Mouse (Mus musculus) forebrain, embryonic 15.5 days (tissue): ENCODE data around the gene Pick1. TPM values are rescaled to one million over a fixed set of nuclear protein-coding genes. Genes with fewer than 3 reads are reported as not detected.

Source experiments
- ATAC-seq: fragments of 200-750 bp; cut with Nextera tagmentation; replicated peaks from 2 replicates; pipeline ENCODE4 v1.8.0; 2017; ENCODE audit warnings: mild to moderate bottlenecking, moderate TSS enrichment, moderate library complexity
- H3K27ac ChIP-seq: fragments of 300-500 bp; sonication (generic); replicated peaks from 2 replicates; pipeline ENCODE4 v1.5.1; 2015; ENCODE audit warnings: mild to moderate bottlenecking, inconsistent platforms
- H3K27me3 ChIP-seq: fragments of 300-500 bp; sonication (generic); 2 replicates; pipeline ENCODE4 v1.6.1; 2015; ENCODE audit warnings: inconsistent platforms
- H3K36me3 ChIP-seq: fragments of 300-500 bp; sonication (generic); 2 replicates; pipeline ENCODE4 v1.6.1; 2015; ENCODE audit warnings: mild to moderate bottlenecking, inconsistent platforms
- H3K4me1 ChIP-seq: fragments of 300-500 bp; sonication (generic); 2 replicates; pipeline ENCODE4 v1.6.1; 2015; ENCODE audit warnings: inconsistent platforms
- H3K4me2 ChIP-seq: fragments of 300-500 bp; sonication (generic); replicated peaks from 2 replicates; pipeline ENCODE4 v1.6.1; 2015; ENCODE audit warnings: mild to moderate bottlenecking, inconsistent platforms
- H3K4me3 ChIP-seq: fragments of 300-500 bp; sonication (generic); 2 replicates; pipeline ENCODE4 v1.5.1; 2015; ENCODE audit warnings: mild to moderate bottlenecking, inconsistent platforms
- H3K9ac ChIP-seq: fragments of 300-500 bp; sonication (generic); replicated peaks from 2 replicates; pipeline ENCODE4 v1.6.1; 2015; ENCODE audit warnings: mild to moderate bottlenecking, inconsistent platforms
- H3K9me3 ChIP-seq: fragments of 300-500 bp; sonication (generic); 2 replicates; pipeline ENCODE4 v1.6.1; 2016; ENCODE audit warnings: inconsistent platforms
- WGBS: fragments of 180-500 bp; shearing (Covaris S2); methylation state at CpG from one replicate; pipeline ENCODE4 v1.1.7; 2015; ENCODE audit warnings: mixed read lengths; 5-methylcytosine and 5-hydroxymethylcytosine counted together
- polyA plus RNA-seq: library from polyadenylated mRNA; unstranded; fragments of >200 nt; fragmentation: Nextera tagmentation; extraction: Ambion mirVana; gene quantifications from 2 replicates; pipeline ENCODE4 v1.2.1, GENCODE M21; 2015

Gene Pick1
- polyA plus RNA-seq, 1 experiment from 2014 or later, result 78.5 TPM

DNA sequence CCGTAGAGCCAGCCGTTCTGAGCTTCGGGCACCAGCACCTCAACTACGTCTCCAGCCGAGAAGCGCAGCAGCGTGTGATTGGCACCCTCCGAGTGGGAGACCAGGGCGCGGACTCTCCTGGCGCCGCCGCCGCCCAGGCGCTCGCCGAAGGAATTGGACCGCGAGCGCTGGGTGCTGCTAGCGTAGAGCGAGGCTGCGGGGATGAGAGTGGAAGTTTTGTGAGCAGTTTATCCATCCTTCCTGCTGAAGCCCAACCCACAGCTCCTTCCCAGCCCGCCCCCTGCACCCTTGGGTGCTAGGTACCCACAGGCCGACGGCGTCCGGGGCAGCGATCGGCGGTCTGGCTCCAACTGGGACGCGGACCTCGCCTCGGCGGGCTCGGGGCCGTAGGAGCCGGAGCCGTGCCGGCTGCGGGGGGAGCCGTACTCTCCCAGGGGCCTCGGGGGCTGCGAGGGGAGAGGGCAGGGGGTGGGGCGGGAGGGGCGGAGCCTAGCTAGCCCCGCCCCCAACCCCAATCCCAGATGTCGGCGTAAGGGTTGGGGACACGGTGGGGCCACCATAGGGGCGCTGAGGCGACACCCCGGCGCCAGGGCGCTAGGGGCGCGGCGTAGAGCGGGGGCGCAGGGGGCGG, 32.2 kb downstream of the Pick1 start:
- Histone ChIP-seq H3K4me3 (peak overlapping the region; percentile 68), H3K27ac (no peak overlapping the region), H3K9ac (peak overlapping the region; percentile 67), H3K9me3 (no peaks in the 10 kb centered on the region), H3K4me1 (peaks cover 18% of the 10 kb centered on the region), H3K36me3 (no peaks in the 10 kb centered on the region), H3K27me3 (peaks cover 27% of the 10 kb centered on the region), H3K4me2 (peak overlapping the region; percentile 100)
- ATAC-seq, result peak; percentile 80
- WGBS, result 1% methylated on average over 55 of the region's 62 CpGs

DNA sequence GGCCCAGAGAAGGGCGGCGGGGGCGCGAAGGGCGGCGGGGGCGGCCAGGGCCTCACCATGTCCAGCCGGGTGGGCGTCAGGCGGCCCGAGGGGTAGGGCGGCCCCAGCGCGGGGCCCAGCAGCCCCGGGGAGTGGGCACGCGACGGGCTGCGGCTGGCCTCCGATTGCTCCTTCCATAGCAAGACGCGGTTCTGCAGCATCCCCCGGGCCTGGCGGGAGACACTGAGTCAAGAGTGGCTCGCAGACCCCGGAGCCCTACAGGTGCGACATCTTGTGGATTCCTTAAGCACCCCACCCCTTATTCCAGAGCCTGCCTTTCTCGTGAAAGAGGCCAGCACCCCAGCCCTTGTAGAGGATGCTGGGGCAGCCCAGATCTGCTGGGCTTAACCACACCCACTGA, 32.8 kb downstream of the Pick1 start:
- Histone ChIP-seq H3K4me2 (peak overlapping the region; percentile 100), H3K36me3 (no peaks in the 10 kb centered on the region), H3K27me3 (peaks cover 27% of the 10 kb centered on the region), H3K27ac (no peak overlapping the region), H3K9me3 (no peaks in the 10 kb centered on the region), H3K4me1 (peaks cover 18% of the 10 kb centered on the region), H3K9ac (peak overlapping the region; percentile 67), H3K4me3 (peak overlapping the region; percentile 68)
- peak; percentile 66 for ATAC-seq
- WGBS, result 0% methylated on average over 22 of the region's 28 CpGs

DNA sequence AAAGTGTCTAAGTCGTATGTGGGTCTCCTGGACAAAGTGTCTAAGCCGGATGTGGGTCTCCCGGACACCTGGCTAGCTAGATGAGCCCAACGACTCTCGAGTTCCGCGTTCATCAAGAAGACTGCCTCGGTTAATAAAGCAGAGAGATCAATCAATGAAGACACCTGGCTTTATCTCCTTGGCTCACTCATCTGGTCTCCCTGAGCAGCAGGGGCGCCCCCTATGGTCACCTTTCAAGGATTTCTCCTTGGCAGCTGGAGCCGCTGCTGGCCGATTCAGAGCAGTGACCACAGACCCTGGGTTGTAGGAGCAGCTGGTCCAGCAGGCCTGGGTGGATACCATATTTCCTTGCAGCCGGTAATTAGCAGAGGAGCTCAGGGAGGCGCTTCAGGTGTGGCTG, 33.4 kb downstream of the Pick1 start:
- Histone ChIP-seq H3K36me3 (no peaks in the 10 kb centered on the region), H3K27ac (no peak overlapping the region), H3K9me3 (no peaks in the 10 kb centered on the region), H3K27me3 (peaks cover 27% of the 10 kb centered on the region), H3K4me1 (peaks cover 18% of the 10 kb centered on the region), H3K4me3 (peak overlapping the region; percentile 68; the same call in 1 of the 2 replicates), H3K4me2 (peak overlapping the region; percentile 100), H3K9ac (no peak overlapping the region)
- WGBS, result 21% methylated on average over 13 of the region's 13 CpGs
- ATAC-seq, result no peak

DNA sequence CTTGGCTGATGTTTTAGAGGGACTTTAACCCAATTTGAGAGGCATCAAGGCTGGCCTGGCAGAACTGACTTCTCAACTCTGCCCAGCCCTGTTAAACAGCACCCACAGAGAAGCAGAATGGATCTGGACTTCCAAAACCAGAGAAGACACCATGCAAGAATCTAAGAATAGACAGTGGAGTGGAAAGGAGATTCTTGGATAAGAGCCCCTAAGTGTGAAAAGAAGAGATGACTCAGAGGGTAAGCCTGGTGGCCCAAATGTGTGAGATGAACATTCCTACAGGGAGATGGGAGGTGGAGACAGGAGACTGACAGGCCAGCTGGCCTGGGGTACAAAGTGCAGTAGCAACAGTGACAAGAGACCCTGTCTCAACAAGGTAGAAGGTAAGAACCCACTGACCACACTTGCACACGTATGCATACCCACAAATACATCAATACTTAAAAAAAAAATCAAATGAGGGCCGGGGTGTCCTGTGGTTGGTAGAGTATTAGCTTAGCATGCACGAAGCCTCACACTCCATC, 33.9 kb downstream of the Pick1 start:
- H3K27me3 ChIP-seq, result peaks cover 27% of the 10 kb centered on the region
- 95% methylated on average over 3 of the region's 3 CpGs for WGBS
- no peak overlapping the region for H3K4me2 ChIP-seq

DNA sequence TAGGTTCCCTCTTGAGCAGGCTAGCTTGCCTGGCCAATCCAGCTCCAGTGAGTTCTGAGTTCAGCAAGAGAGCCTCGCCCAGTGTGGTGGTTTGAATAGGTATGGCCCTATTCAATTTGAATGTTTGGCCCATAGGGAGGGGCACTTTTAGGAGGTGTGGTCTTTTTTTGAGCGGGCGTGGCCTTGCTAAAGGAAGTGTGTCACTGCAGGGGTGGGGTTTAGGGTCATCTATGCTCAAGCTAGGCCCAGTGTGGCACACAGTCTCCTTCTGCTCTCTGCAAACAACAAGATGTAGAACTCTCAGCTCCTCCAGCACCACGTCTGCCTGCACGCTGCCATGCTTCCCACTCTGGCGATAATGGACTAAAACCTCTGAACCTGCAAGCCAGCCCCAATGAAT, 34.8 kb downstream of the Pick1 start:
- WGBS, result 91% methylated on average over 6 of the region's 6 CpGs

More for the DNA sequence above, 33.9 kb downstream of the Pick1 start:
- Histone ChIP-seq H3K36me3 (no peaks in the 10 kb centered on the region), H3K4me1 (peaks cover 18% of the 10 kb centered on the region), H3K9ac (no peak overlapping the region), H3K9me3 (no peaks in the 10 kb centered on the region), H3K27ac (no peak overlapping the region), H3K4me3 (no peak overlapping the region)
- no peak for ATAC-seq

DNA sequence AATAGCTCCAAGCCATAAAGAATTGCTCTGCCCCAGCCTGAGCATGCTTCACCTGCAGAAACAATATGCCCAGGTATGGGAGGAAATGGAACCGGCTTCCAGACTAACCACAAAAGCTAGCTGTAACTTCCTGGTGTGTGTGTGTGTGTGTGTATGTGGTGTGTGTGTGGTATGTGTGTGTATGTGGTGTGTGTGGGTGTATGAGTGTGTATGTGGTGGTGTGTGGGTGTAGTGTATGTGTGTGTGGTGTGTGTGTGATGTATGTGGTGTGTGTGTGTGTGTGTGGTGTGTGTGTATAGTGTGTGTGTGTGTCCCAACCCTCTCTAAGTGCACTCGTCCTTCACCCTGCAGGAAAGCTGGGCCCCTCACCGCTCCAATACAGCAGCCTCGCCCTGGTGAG, 36.4 kb downstream of the Pick1 start:
- Histone ChIP-seq H3K27ac (no peak overlapping the region), H3K9ac (no peak overlapping the region), H3K4me1 (peaks cover 22% of the 10 kb centered on the region), H3K36me3 (no peaks in the 10 kb centered on the region), H3K4me2 (no peak overlapping the region), H3K9me3 (no peaks in the 10 kb centered on the region), H3K4me3 (no peak overlapping the region), H3K27me3 (peaks cover 10% of the 10 kb centered on the region; the same call in 1 of the 2 replicates)
- WGBS, result 82% methylated on average over 4 of the region's 4 CpGs
- ATAC-seq, result no peak

More for the DNA sequence above, 34.8 kb downstream of the Pick1 start:
- Histone ChIP-seq H3K9ac (no peak overlapping the region), H3K36me3 (no peaks in the 10 kb centered on the region), H3K27ac (no peak overlapping the region), H3K4me1 (peaks cover 18% of the 10 kb centered on the region), H3K27me3 (peaks cover 24% of the 10 kb centered on the region), H3K4me2 (no peak overlapping the region), H3K9me3 (no peaks in the 10 kb centered on the region), H3K4me3 (no peak overlapping the region)
- no peak for ATAC-seq

DNA sequence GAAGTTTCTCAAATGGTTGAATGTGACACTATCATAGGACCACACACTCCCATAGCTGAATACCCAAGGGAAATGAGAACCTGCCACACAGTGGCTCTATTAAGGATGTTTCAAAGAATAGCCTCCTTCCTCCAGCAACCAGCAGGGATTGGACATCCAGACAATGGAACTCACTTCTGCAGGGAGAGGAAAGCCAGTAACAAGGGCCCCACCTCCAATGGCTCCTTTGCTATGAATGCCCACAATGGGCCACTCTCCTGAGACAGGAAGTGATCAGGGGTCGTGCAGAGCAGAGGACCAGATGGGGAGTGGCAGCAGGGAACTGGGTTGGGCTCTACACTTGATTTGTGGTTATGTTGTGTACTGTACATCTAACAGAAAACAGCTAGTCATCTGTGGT, 39.5 kb downstream of the Pick1 start:
- Histone ChIP-seq H3K4me1 (peaks cover 14% of the 10 kb centered on the region), H3K4me3 (no peak overlapping the region), H3K36me3 (no peaks in the 10 kb centered on the region), H3K9ac (no peak overlapping the region), H3K27ac (no peak overlapping the region), H3K27me3 (no peaks in the 10 kb centered on the region), H3K4me2 (no peak overlapping the region), H3K9me3 (no peaks in the 10 kb centered on the region)
- 35% methylated on average over 1 of the region's 1 CpGs for WGBS
- no peak for ATAC-seq

DNA sequence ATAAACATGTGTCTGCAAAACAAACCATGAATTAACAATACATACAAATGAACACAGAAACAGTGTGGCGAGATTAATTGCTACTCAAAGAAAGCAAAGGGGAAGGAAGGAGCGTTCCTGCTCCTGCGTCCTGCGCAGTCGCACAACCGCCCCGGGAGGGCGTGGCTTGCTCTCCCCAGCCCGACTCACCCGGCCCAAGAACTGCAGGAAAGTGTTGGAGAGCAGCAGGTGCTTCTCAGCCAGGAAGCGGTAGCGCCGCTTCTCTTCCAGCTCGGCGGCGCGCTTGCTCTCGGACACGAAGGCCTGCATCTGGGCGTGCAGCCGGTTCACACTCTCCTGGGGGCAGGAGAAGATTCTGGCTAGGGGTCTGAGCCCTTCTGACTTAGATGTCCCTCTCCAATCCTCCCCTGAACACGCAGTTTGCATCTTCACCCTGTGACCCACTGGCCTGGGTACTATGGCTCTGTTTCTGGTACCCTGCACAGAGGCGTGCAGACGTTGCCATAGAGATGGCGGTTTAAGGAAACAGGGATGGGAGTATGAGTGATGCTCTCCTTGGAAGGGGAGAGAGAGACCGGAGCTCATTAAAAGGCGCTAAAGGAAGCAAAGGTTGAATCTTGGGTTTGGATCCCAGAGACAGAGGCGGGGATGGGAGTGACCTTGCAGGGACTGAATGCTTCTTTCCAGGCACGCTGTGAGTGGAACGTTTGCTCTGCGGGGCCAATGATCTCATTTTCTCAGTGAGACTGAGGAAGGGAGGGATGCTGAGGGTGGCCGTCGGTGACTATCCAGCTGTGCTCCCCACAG, 41.5 kb downstream of the Pick1 start:
- under 1% methylated on average over 33 of the region's 33 CpGs for WGBS

DNA sequence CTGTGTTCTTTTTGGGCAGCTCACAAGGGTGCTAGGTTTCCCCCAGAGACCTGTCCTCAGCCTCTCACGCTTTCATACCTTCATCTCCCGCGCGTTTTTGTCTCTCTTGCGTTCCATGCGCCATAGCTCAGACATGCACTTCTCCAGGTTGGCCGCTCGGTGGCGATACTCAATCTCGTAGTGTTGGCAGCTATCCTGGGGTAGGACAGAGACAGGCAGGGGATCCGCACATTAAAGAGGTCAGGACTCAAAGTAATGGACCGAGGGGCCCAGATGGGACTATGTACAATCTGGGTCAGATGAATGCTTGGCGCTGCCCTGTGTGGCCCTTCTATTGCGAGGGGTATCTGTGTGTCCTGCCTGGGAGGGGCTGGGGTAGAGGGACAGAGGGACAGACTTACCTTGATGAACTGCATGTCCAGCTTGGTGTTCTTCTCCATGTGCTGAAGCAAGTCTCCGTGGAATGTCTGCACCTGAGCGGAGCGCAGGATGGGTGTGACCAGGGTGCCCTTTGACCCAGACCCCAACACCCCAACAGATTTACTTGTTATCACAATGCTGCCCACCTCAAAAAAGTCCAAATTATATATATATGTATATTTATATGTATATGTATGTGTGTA, 42.3 kb downstream of the Pick1 start:
- peak; percentile 46 for ATAC-seq
- H3K4me3 ChIP-seq, result peak overlapping the region; percentile 49
- peak overlapping the region; percentile 47 for H3K9ac ChIP-seq
- H3K27ac ChIP-seq, result no peak overlapping the region
- peaks cover 14% of the 10 kb centered on the region for H3K4me1 ChIP-seq
- peak overlapping the region; percentile 93 for H3K4me2 ChIP-seq
- no peaks in the 10 kb centered on the region for H3K36me3 ChIP-seq
- H3K27me3 ChIP-seq, result no peaks in the 10 kb centered on the region
- 15% methylated on average over 17 of the region's 17 CpGs for WGBS
- no peaks in the 10 kb centered on the region for H3K9me3 ChIP-seq

More for the DNA sequence above, 41.5 kb downstream of the Pick1 start:
- Histone ChIP-seq H3K27me3 (no peaks in the 10 kb centered on the region), H3K9ac (peak overlapping the region; percentile 47), H3K36me3 (no peaks in the 10 kb centered on the region), H3K4me1 (peaks cover 14% of the 10 kb centered on the region), H3K27ac (0 out of 2 replicates have a peak overlapping the region, but pooled peaks have one; percentile 3), H3K9me3 (no peaks in the 10 kb centered on the region), H3K4me3 (peak overlapping the region; percentile 49), H3K4me2 (peak overlapping the region; percentile 93)
- peak; percentile 76 for ATAC-seq

DNA sequence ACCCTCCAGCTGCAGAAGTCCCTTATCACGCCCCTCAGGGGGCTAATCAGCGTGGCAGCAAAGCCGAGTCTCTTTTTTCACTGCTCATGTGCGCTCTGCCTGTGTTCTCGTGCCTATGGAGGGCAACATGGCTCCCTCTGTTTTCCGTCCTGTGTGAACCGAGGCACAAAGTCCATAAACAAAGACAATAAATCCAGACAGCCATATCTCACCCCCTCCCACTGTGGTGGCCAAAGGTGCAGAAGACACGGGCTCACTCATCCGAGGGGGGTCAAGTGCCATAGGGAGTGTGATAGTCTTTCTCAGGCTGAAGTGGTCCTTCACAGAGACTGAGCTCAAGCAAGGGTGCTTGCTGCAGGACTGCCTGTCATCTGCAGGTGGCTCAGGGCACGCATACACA, 44.0 kb downstream of the Pick1 start:
- Histone ChIP-seq H3K27ac (no peak overlapping the region), H3K27me3 (no peaks in the 10 kb centered on the region), H3K36me3 (no peaks in the 10 kb centered on the region), H3K4me2 (no peak overlapping the region), H3K4me3 (no peak overlapping the region), H3K9ac (no peak overlapping the region), H3K4me1 (peaks cover 14% of the 10 kb centered on the region), H3K9me3 (no peaks in the 10 kb centered on the region)
- no peak for ATAC-seq
- 62% methylated on average over 10 of the region's 10 CpGs for WGBS

DNA sequence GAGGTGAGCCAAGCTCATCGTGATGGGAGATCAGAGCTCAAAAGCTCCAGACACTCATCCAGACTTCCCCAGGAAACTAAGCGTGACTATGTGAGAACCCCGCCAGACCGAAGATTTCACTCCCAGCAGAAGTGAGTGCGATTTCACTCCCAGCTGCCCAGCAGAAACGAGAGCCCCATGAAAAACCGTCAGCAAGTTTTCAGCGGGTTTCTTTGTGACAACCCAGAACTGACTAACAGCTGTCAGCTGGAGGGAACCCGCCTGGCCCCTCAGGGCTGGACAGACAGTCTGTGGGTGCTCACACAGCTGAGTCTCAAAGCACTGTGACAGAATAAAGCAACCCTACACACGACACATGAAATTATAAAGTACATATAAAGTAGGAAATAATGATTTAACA, 48.8 kb downstream of the Pick1 start:
- no peak overlapping the region for H3K4me2 ChIP-seq
- H3K4me1 ChIP-seq, result no peaks in the 10 kb centered on the region
- H3K9ac ChIP-seq, result no peak overlapping the region
- no peaks in the 10 kb centered on the region for H3K36me3 ChIP-seq
- no peaks in the 10 kb centered on the region for H3K27me3 ChIP-seq
- no peak overlapping the region for H3K27ac ChIP-seq
- no peak overlapping the region for H3K4me3 ChIP-seq
- no peaks in the 10 kb centered on the region for H3K9me3 ChIP-seq
- no peak for ATAC-seq
- 71% methylated on average over 10 of the region's 10 CpGs for WGBS

DNA sequence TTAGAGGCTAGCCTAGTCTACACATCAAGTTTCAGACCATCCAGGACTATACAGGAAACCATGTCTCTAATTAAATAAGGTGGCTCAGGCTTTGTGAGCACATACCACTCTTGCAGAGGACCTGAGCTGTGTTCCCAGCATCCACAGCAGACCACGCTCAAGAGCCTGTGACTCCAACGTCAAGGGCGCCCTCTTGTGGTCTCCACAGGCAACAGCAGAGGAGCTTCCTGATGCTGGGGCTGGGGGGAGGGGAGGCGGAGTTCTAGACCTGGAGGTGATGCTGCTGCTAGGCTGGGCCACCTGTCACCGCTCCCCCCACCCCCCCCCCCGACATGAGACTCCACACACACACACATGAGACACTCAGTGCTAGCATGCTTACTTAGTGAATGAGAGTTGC, 51.2 kb downstream of the Pick1 start:
- Histone ChIP-seq H3K27me3 (no peaks in the 10 kb centered on the region), H3K4me1 (no peaks in the 10 kb centered on the region)
- no peak for ATAC-seq

More for the DNA sequence above, 51.2 kb downstream of the Pick1 start:
- Histone ChIP-seq H3K9me3 (no peaks in the 10 kb centered on the region), H3K4me3 (no peak overlapping the region), H3K4me2 (no peak overlapping the region), H3K9ac (no peak overlapping the region), H3K27ac (no peak overlapping the region), H3K36me3 (no peaks in the 10 kb centered on the region)
- WGBS, result 32% methylated on average over 6 of the region's 6 CpGs
